Mouse (Mus musculus) forebrain, embryonic 16.5 days (tissue): ENCODE data around the gene Lef1. TPM values are rescaled to one million over a fixed set of nuclear protein-coding genes. Genes with fewer than 3 reads are reported as not detected.

Experiments
- ATAC-seq: fragments of 200-750 bp; cut with Nextera tagmentation; 2 replicates; pipeline ENCODE4 v1.8.0; 2017; ENCODE audit warnings: mild to moderate bottlenecking, moderate library complexity
- H3K27ac ChIP-seq: fragments of 300-500 bp; sonication (generic); 2 replicates; pipeline ENCODE4 v1.5.1; 2014; ENCODE audit warnings: low read length, control low read depth
- H3K27me3 ChIP-seq: fragments of 300-500 bp; sonication (generic); replicated peaks from 2 replicates; pipeline ENCODE4 v1.6.1; 2014; ENCODE audit warnings: low read length; ENCODE audit not compliant: control insufficient read depth, insufficient read depth
- H3K36me3 ChIP-seq: fragments of 300-500 bp; sonication (generic); 2 replicates; pipeline ENCODE4 v1.6.1; 2014; ENCODE audit not compliant: control insufficient read depth, insufficient read depth
- H3K4me1 ChIP-seq: fragments of 300-500 bp; sonication (generic); replicated peaks from 2 replicates; pipeline ENCODE4 v1.6.1; 2014; ENCODE audit warnings: low read length; ENCODE audit not compliant: control insufficient read depth, insufficient read depth
- H3K4me2 ChIP-seq: fragments of 300-500 bp; sonication (generic); 2 replicates; pipeline ENCODE4 v1.6.1; 2014; ENCODE audit warnings: mild to moderate bottlenecking, low read length, control low read depth
- H3K4me3 ChIP-seq: fragments of 300-500 bp; sonication (generic); replicated peaks from 2 replicates; pipeline ENCODE4 v1.5.1; 2014; ENCODE audit warnings: mild to moderate bottlenecking, low read length, control low read depth
- H3K9ac ChIP-seq: fragments of 300-500 bp; sonication (generic); replicated peaks from 2 replicates; pipeline ENCODE4 v1.6.1; 2014; ENCODE audit warnings: low read depth, low read length, control low read depth
- H3K9me3 ChIP-seq: fragments of 300-500 bp; sonication (generic); 2 replicates; pipeline ENCODE4 v1.6.1; 2016; ENCODE audit warnings: low read length; ENCODE audit not compliant: control insufficient read depth
- WGBS: fragments of 180-500 bp; shearing (Covaris S2); extraction: QIAGEN DNeasy Blood & Tissue Kit; methylation state at CpG from one replicate; pipeline ENCODE4 v1.1.7; 2014; 5-methylcytosine and 5-hydroxymethylcytosine counted together
- polyA plus RNA-seq: library from polyadenylated mRNA; unstranded; fragments of >200 nt; fragmentation: Nextera tagmentation; extraction: Ambion mirVana; gene quantifications from 2 replicates; pipeline ENCODE4 v1.2.1, GENCODE M21; 2015

The Lef1 gene
- polyA plus RNA-seq, 1 experiment from 2014 or later: 12.1 TPM

DNA sequence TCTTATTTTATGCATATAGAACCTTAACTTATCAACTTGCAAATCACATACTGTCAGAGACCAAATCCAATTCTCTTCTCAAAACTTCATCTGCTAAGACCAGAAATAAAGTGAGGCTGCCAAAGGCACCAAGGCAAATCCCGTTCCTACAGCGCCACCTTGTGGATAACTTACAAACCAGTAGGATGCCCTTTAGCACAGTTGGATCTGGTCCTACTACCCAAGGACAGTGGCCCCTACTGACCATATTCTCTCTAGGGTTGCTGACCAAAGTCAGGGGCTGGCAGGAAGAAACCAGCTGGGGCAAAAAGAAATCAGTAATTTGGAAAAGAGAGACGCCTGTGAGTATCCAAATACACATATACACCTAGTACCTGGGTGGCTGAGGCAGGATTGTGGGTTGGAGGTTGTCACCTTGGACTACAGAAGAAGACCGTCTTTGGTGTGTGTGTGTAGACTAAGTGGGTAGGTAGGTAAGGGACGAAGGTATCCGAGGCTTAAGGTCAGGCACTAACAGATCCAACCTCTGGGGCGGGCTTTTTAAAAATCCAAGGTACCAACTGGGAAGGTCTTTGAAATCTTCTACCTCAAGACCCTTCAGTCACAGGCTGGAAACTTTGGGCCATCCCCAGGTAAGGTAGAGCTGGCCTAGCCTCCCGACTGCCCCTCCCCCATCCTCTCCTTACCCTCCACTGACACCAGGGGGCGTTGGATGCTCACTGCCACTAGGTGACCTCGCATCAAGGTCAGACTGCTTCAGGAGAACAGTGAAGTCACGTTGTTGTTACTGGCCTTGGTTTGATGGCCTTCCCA, 135.7 kb downstream of the Lef1 start:
- WGBS: 55% methylated on average over 11 of the region's 11 CpGs
- Histone ChIP-seq H3K9me3 (no peaks in the 10 kb centered on the region), H3K27ac (no peak overlapping the region), H3K36me3 (no peaks in the 10 kb centered on the region), H3K27me3 (no peaks in the 10 kb centered on the region), H3K4me2 (no peak overlapping the region), H3K9ac (no peak overlapping the region), H3K4me1 (peaks cover 3% of the 10 kb centered on the region; the same call in 1 of the 2 replicates), H3K4me3 (no peak overlapping the region)
- ATAC-seq: peak; percentile 81

- Histone ChIP-seq H3K27me3 (no peaks in the 10 kb centered on the region), H3K4me3 (no peak overlapping the region), H3K4me1 (peaks cover 3% of the 10 kb centered on the region; the same call in 1 of the 2 replicates), H3K9me3 (no peaks in the 10 kb centered on the region), H3K36me3 (no peaks in the 10 kb centered on the region), H3K4me2 (no peak overlapping the region), H3K27ac (no peak overlapping the region), H3K9ac (no peak overlapping the region)
- WGBS: 92% methylated on average over 8 of the region's 8 CpGs
- ATAC-seq: no peak
Measured at GRCm38 (mm10) chr3:131246579-131247046, 136.3 kb downstream of the Lef1 start.

DNA sequence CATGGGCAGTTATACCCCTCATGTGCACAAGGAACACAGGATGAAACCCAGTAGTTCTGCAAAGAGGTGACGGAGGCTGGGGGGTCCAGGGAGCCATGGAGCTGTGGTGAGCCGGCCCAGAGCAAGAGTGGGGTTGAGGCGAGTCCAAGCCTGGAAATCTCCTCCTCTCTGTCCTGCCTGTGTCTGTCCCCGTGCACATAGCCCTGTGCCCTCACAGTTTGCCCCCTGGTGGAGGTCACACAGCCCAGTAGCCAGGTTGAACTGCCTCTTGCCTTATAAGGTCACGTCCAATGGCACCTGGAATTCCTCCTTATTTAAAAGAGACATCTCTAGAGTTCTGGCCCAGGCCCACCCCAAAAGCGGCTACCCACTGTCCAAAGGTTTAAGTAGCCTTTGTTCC, 137.2 kb downstream of the Lef1 start:
- Histone ChIP-seq H3K9me3 (no peaks in the 10 kb centered on the region), H3K4me2 (no peak overlapping the region), H3K4me3 (no peak overlapping the region), H3K27ac (no peak overlapping the region), H3K27me3 (no peaks in the 10 kb centered on the region), H3K4me1 (peaks cover 3% of the 10 kb centered on the region; the same call in 1 of the 2 replicates), H3K36me3 (no peaks in the 10 kb centered on the region), H3K9ac (no peak overlapping the region)
- WGBS: 75% methylated on average over 6 of the region's 6 CpGs
- ATAC-seq: no peak

DNA sequence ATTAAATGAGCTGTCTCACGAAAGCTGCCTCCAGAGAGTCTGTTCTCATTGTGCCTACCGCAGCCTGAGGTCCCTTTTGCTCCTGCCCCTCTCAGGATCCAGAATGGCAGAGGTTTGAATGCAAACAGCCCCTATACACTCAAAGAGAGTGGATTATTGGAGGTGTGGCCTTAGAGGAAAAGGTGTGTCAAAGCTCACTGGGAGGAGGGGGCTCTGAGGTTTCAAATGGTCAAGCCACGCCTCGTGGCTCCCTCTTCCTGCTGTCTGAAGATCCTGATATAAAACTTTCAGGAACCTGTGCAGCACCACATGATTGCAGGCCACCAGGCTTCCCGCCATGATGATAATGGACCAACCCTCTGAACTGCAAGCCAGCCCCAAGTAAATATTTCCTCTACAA, 137.6 kb downstream of the Lef1 start:
- Histone ChIP-seq H3K9me3 (no peaks in the 10 kb centered on the region), H3K9ac (no peak overlapping the region), H3K27ac (no peak overlapping the region), H3K36me3 (no peaks in the 10 kb centered on the region), H3K4me1 (peaks cover 3% of the 10 kb centered on the region; the same call in 1 of the 2 replicates), H3K4me2 (no peak overlapping the region), H3K4me3 (no peak overlapping the region), H3K27me3 (no peaks in the 10 kb centered on the region)
- 75% methylated on average over 5 of the region's 5 CpGs for WGBS
- ATAC-seq: no peak

DNA sequence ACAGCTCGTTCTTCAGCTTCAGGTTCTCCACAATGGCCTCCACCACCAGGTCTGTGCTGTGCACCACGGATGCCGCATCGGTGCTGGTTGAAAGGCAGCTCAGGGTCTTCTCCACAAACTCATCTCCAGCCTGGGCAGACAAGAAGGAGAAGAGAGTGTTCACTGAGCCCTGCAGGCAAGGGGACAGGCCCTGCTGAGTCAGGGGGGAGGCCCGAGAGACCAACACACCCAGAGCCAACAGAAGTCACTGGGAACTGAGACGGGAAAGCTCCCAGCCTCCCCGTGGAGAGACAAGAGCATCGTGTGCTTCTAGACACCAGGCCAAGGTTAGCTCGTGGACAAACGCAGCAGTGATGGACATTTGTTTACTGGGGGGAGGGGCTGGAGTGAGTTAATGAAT, 138.2 kb downstream of the Lef1 start:
- no peak overlapping the region for H3K4me3 ChIP-seq
- H3K9me3 ChIP-seq: no peaks in the 10 kb centered on the region
- no peak overlapping the region for H3K27ac ChIP-seq
- no peak overlapping the region for H3K9ac ChIP-seq
- no peak overlapping the region for H3K4me2 ChIP-seq
- no peaks in the 10 kb centered on the region for H3K36me3 ChIP-seq
- WGBS: 83% methylated on average over 10 of the region's 10 CpGs
- ATAC-seq: no peak
- no peaks in the 10 kb centered on the region for H3K27me3 ChIP-seq
- H3K4me1 ChIP-seq: peaks cover 3% of the 10 kb centered on the region; the same call in 1 of the 2 replicates

- H3K36me3 ChIP-seq: no peaks in the 10 kb centered on the region
Measured at GRCm38 (mm10) chr3:131250283-131250682, 140.0 kb downstream of the Lef1 start.

GRCm38 (mm10) chr3:131250978-131251377, 140.7 kb downstream of the Lef1 start:
- no peaks in the 10 kb centered on the region for H3K27me3 ChIP-seq
- WGBS: 93% methylated on average over 13 of the region's 13 CpGs
- H3K4me2 ChIP-seq: no peak overlapping the region
- H3K4me3 ChIP-seq: no peak overlapping the region
- H3K36me3 ChIP-seq: no peaks in the 10 kb centered on the region
- no peaks in the 10 kb centered on the region for H3K9me3 ChIP-seq
- no peaks in the 10 kb centered on the region for H3K4me1 ChIP-seq
- H3K27ac ChIP-seq: no peak overlapping the region
- no peak for ATAC-seq
- no peak overlapping the region for H3K9ac ChIP-seq

More at GRCm38 (mm10) chr3:131250283-131250682, 140.0 kb downstream of the Lef1 start:
- no peak overlapping the region for H3K9ac ChIP-seq
- H3K27me3 ChIP-seq: no peaks in the 10 kb centered on the region
- no peak overlapping the region for H3K27ac ChIP-seq
- H3K4me3 ChIP-seq: no peak overlapping the region
- no peak overlapping the region for H3K4me2 ChIP-seq
- ATAC-seq: no peak
- no peaks in the 10 kb centered on the region for H3K9me3 ChIP-seq
- H3K4me1 ChIP-seq: 0 out of 2 replicates have a peak, but pooled peaks cover 1% of the 10 kb centered on the region
- 93% methylated on average over 2 of the region's 2 CpGs for WGBS

GRCm38 (mm10) chr3:131251601-131252000, 141.3 kb downstream of the Lef1 start:
- H3K4me3 ChIP-seq: no peak overlapping the region
- no peaks in the 10 kb centered on the region for H3K9me3 ChIP-seq
- H3K27ac ChIP-seq: no peak overlapping the region
- H3K9ac ChIP-seq: no peak overlapping the region
- H3K36me3 ChIP-seq: no peaks in the 10 kb centered on the region
- no peaks in the 10 kb centered on the region for H3K27me3 ChIP-seq
- no peaks in the 10 kb centered on the region for H3K4me1 ChIP-seq
- no peak for ATAC-seq
- no peak overlapping the region for H3K4me2 ChIP-seq
- WGBS: 93% methylated on average over 7 of the region's 7 CpGs

DNA sequence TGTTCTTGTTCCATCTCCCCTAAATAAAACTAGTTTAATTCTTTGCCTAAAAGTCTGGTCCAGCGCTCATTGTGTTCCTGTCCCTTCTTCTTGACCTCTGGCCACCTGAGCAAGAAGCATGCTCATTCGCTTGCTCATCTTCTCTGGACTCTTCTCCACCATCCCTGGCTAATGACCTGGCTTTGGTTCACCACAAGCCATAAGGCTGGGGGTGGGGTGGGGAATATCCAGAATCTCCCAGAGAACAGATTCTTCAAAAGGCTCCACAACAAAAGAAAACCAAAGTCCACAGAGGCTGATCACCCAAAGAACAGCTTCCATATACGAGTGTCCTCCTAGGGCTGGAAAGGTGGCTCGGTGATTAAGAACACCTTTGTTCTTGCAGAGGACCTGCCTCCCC, 144.7 kb downstream of the Lef1 start:
- WGBS: 98% methylated on average over 4 of the region's 4 CpGs
- Histone ChIP-seq H3K4me1 (no peaks in the 10 kb centered on the region), H3K36me3 (no peaks in the 10 kb centered on the region), H3K9me3 (no peaks in the 10 kb centered on the region), H3K27ac (no peak overlapping the region), H3K4me2 (no peak overlapping the region), H3K27me3 (no peaks in the 10 kb centered on the region), H3K4me3 (no peak overlapping the region), H3K9ac (no peak overlapping the region)
- ATAC-seq: no peak
